Mouse (Mus musculus) embryonic fibroblast, embryonic 13.5 days (primary cell): Measurements from ENCODE around the gene Tex14.

Experiments used
- CTCF ChIP-seq: IDR thresholded peaks from 2 replicates; pipeline ENCODE4 v1.5.1; 2011; ENCODE audit warnings: mild to moderate bottlenecking, control low read depth, low read length, moderate library complexity, borderline replicate concordance; ENCODE audit not compliant: insufficient read depth
- POLR2A ChIP-seq: IDR thresholded peaks from 2 replicates; pipeline ENCODE4 v1.6.1; 2011; ENCODE audit warnings: low read depth, mild to moderate bottlenecking, control low read depth, low read length, moderate library complexity

GRCm38 (mm10) chr11:87504690-87505214 is 99.9 kb downstream of the Tex14 start:
- TF ChIP-seq POLR2A, result no peak
- TF ChIP-seq CTCF, result no peak
